Mouse (Mus musculus) CH12.LX (cell line): ENCODE results near the gene C330021F23Rik. TPM values are rescaled to one million over a fixed set of nuclear protein-coding genes. Genes with fewer than 3 reads are reported as not detected.
A peak's percentile ranks its signal among the peaks of the same experiment; 100 is the strongest.

Experiments
- DNase-seq: peaks from one replicate; pipeline ENCODE4 v3.0.0-alpha.2; 2013; ENCODE audit errors: extremely low read depth
- H3K27ac ChIP-seq: 2 replicates; pipeline ENCODE4 v1.5.1; 2012; ENCODE audit warnings: low read depth, mild to moderate bottlenecking, control low read depth, moderate library complexity; ENCODE audit not compliant: insufficient read depth
- H3K27me3 ChIP-seq: replicated peaks from 2 replicates; pipeline ENCODE3; 2012; ENCODE audit warnings: inconsistent platforms
- H3K36me3 ChIP-seq, 2 experiments: replicated peaks in 1 of 2; 2 replicates each; pipeline versions ENCODE3 to v1.6.1; 2012; ENCODE audit warnings: inconsistent platforms in 1 of 2, low read length in 1 of 2, mild to moderate bottlenecking in 1 of 2, mixed read lengths in 1 of 2, moderate library complexity in 1 of 2; ENCODE audit not compliant: control insufficient read depth in 1 of 2, insufficient read depth in 1 of 2
- H3K4me1 ChIP-seq, 2 experiments: 2 replicates each; pipeline ENCODE4 v1.6.1; 2012; ENCODE audit warnings: inconsistent platforms in 1 of 2, moderate library complexity in 1 of 2; ENCODE audit not compliant: insufficient read depth in 2 of 2, control insufficient read depth in 1 of 2
- H3K4me2 ChIP-seq: 2 replicates; pipeline ENCODE4 v1.6.1; 2012; ENCODE audit warnings: low read depth, mild to moderate bottlenecking, control low read depth; ENCODE audit not compliant: poor library complexity, insufficient read depth, severe bottlenecking
- H3K4me3 ChIP-seq, 3 experiments: fragments of 150-350 bp in 1 of 3; sonication (generic) in 1 of 3; replicated peaks in 1 of 3; 2 replicates each; pipeline versions ENCODE3 to v1.5.1; 2011 to 2012; ENCODE audit warnings: low read depth in 2 of 3, low read length in 2 of 3, mild to moderate bottlenecking in 2 of 3, moderate library complexity in 2 of 3, control low read depth in 1 of 3, improper control_type of control experiment in 1 of 3, inconsistent platforms in 1 of 3, mixed read lengths in 1 of 3; ENCODE audit not compliant: poor library complexity in 1 of 3
- H3K79me2 ChIP-seq: replicated peaks from 2 replicates; pipeline ENCODE4 v1.6.1; 2012; ENCODE audit warnings: mild to moderate bottlenecking, moderate library complexity; ENCODE audit not compliant: control insufficient read depth, poor library complexity, insufficient read depth, severe bottlenecking; ENCODE audit errors: extremely low read depth
- H3K9ac ChIP-seq: 2 replicates; pipeline ENCODE4 v1.6.1; 2012; ENCODE audit warnings: low read depth, mild to moderate bottlenecking, control low read depth, moderate library complexity; ENCODE audit not compliant: insufficient read depth
- H3K9me3 ChIP-seq: replicated peaks from 2 replicates; pipeline ENCODE3; 2012; ENCODE audit warnings: low read length, inconsistent platforms, mixed read lengths
- CHD1 ChIP-seq: IDR thresholded peaks from 2 replicates; pipeline ENCODE4 v1.6.1; 2012; ENCODE audit warnings: low read depth, low read length, improper control_type of control experiment, inconsistent platforms
- CTCF ChIP-seq, 2 experiments: IDR thresholded peaks in 1 of 2; conservative IDR thresholded peaks in 1 of 2; 2 replicates each; pipeline ENCODE4 v1.5.1; 2011 to 2012; ENCODE audit warnings: low read depth in 2 of 2, low read length in 2 of 2, improper control_type of control experiment in 1 of 2, inconsistent platforms in 1 of 2, mild to moderate bottlenecking in 1 of 2, moderate library complexity in 1 of 2
- E2F4 ChIP-seq: IDR thresholded peaks from 2 replicates; pipeline ENCODE4 v1.6.1; 2011; ENCODE audit warnings: low read depth, low read length, improper control_type of control experiment; ENCODE audit not compliant: insufficient replicate concordance
- EP300 ChIP-seq: IDR thresholded peaks from 2 replicates; pipeline ENCODE4 v1.6.1; 2011; ENCODE audit warnings: low read length, improper control_type of control experiment
- ETS1 ChIP-seq: conservative IDR thresholded peaks from 2 replicates; pipeline ENCODE4 v1.6.1; 2012; ENCODE audit warnings: low read depth, mild to moderate bottlenecking, inconsistent platforms, low read length, improper control_type of control experiment, moderate library complexity
- GABPA ChIP-seq: IDR thresholded peaks from 2 replicates; pipeline ENCODE4 v1.6.1; 2012; ENCODE audit warnings: low read depth, low read length, improper control_type of control experiment, inconsistent platforms; ENCODE audit not compliant: insufficient replicate concordance
- HCFC1 ChIP-seq: IDR thresholded peaks from 2 replicates; pipeline ENCODE4 v1.6.1; 2012; ENCODE audit warnings: low read depth, mild to moderate bottlenecking, inconsistent platforms, low read length, improper control_type of control experiment
- JUN ChIP-seq: IDR thresholded peaks from 2 replicates; pipeline ENCODE4 v1.6.1; 2011; ENCODE audit warnings: low read depth, mild to moderate bottlenecking, low read length, improper control_type of control experiment, moderate library complexity; ENCODE audit not compliant: insufficient read depth
- KAT2A ChIP-seq: IDR thresholded peaks from 2 replicates; pipeline ENCODE4 v1.6.1; 2012; ENCODE audit warnings: low read length, improper control_type of control experiment, inconsistent platforms; ENCODE audit not compliant: insufficient replicate concordance
- MAFK ChIP-seq: IDR thresholded peaks from 2 replicates; pipeline ENCODE4 v1.6.1; 2011; ENCODE audit warnings: low read length, improper control_type of control experiment; ENCODE audit not compliant: insufficient replicate concordance
- MAX ChIP-seq: IDR thresholded peaks from 2 replicates; pipeline ENCODE4 v1.6.1; 2011; ENCODE audit warnings: low read length, improper control_type of control experiment
- MYC ChIP-seq: IDR thresholded peaks from 2 replicates; pipeline ENCODE4 v1.6.1; 2011; ENCODE audit warnings: low read depth, mild to moderate bottlenecking, improper control_type of control experiment, low read length
- POLR2AphosphoS2 ChIP-seq: IDR thresholded peaks from 2 replicates; pipeline ENCODE4 v1.6.1; 2011; ENCODE audit warnings: low read depth, low read length, improper control_type of control experiment
- RAD21 ChIP-seq: IDR thresholded peaks from 2 replicates; pipeline ENCODE4 v1.6.1; 2011; ENCODE audit warnings: low read depth, mild to moderate bottlenecking, low read length, improper control_type of control experiment, moderate library complexity
- TBP ChIP-seq: conservative IDR thresholded peaks from 2 replicates; pipeline ENCODE4 v1.6.1; 2011; ENCODE audit warnings: low read depth, low read length, improper control_type of control experiment
- TCF12 ChIP-seq: IDR thresholded peaks from 2 replicates; pipeline ENCODE4 v1.6.1; 2014; ENCODE audit warnings: low read depth, mild to moderate bottlenecking, inconsistent platforms, low read length, improper control_type of control experiment
- USF1 ChIP-seq: IDR thresholded peaks from 2 replicates; pipeline ENCODE4 v1.6.1; 2014; ENCODE audit warnings: low read depth, mild to moderate bottlenecking, inconsistent platforms, low read length, improper control_type of control experiment
- ZC3H11A ChIP-seq: IDR thresholded peaks from 2 replicates; pipeline ENCODE4 v1.6.1; 2012; ENCODE audit warnings: low read depth, mild to moderate bottlenecking, inconsistent platforms, low read length, improper control_type of control experiment
- ZKSCAN1 ChIP-seq: IDR thresholded peaks from 2 replicates; pipeline ENCODE4 v1.6.1; 2012; ENCODE audit warnings: low read depth, inconsistent platforms, low read length, improper control_type of control experiment, borderline replicate concordance
- ZNF384 ChIP-seq: IDR thresholded peaks from 2 replicates; pipeline ENCODE4 v1.6.1; 2012; ENCODE audit warnings: low read depth, low read length, improper control_type of control experiment, inconsistent platforms
- dilution Hi-C: fragments of 300-500 bp; cut with MboI; formaldehyde crosslinking; loops from 2 replicates; pipeline ENCODE4 v1.14.3; 2020; ENCODE audit warnings: low sequenced_read_pairs; ENCODE audit not compliant: extremely low pct_unique_long_range_greater_than_20kb, extremely low pct_ligation_motif_present
- in situ Hi-C: fragments of 300-500 bp; cut with MboI; formaldehyde crosslinking; loops from 3 replicates; pipeline ENCODE4 v1.14.3; 2019; ENCODE audit warnings: low sequenced_read_pairs, low pct_ligation_motif_present, low pct_unique_long_range_greater_than_20kb, mixed read lengths
- polyA plus RNA-seq: library from polyadenylated mRNA; unstranded; fragments of >175 nt; gene quantifications from 2 replicates; pipeline ENCODE4 v1.2.1, GENCODE M21; 2012; ENCODE audit warnings: low read depth; ENCODE audit not compliant: insufficient read length
- total RNA-seq, 2 experiments: library from RNA; depleted of rRNA; stranded (reverse); fragments of 300-350 nt in 1 of 2; fragments of >200 nt in 1 of 2; gene quantifications; 2 replicates each; pipeline ENCODE4 v1.2.3; 2012 to 2014

C330021F23Rik gene
- total and polyA plus RNA-seq, 3 experiments, result 1.0 to 1.1 TPM; not detected in 1

- no peak for TF ChIP-seq EP300
- TF ChIP-seq TCF12, result no peak
- TF ChIP-seq, all 38 proteins: peak for 0
These were observed 27.7 kb upstream of the C330021F23Rik start (continued) for GRCm38 (mm10) chr8:3540076-3540475.

- TF ChIP-seq KAT2A (no peak), ZNF384 (no peak), ZKSCAN1 (no peak), TBP (no peak), CTCF (conservative IDR thresholded peaks at IDR 0.05 in 1 of 2, IDR thresholded peaks at IDR 0.05 in 1 of 2; ENCODE audit: low read depth in 2 of 2, low read length in 2 of 2) (no peak), USF1 (no peak), GABPA (no peak), RAD21 (no peak), POLR2AphosphoS2 (no peak), ETS1 (no peak), ZC3H11A (no peak), HCFC1 (no peak), CHD1 (no peak), MAX (no peak), JUN (no peak), MAFK (no peak), MYC (no peak), E2F4 (no peak)
- H3K9me3 ChIP-seq, result no peaks in the 10 kb centered on the region
- in situ Hi-C loops, result no loop called here
- H3K9ac ChIP-seq, result no peak overlapping the region
- no peak for DNase-seq
- no peaks in the 10 kb centered on the region for H3K27me3 ChIP-seq
- dilution Hi-C loops, result no loop called here
- no peak overlapping the region for H3K4me2 ChIP-seq
- no peaks in the 10 kb centered on the region for H3K79me2 ChIP-seq
- H3K27ac ChIP-seq, result no peak overlapping the region
- no peak overlapping the region for H3K4me3 ChIP-seq
- H3K4me1 ChIP-seq, result no peaks in the 10 kb centered on the region
- peaks cover 34 to 50% of the 10 kb centered on the region in 2 experiments for H3K36me3 ChIP-seq
These were observed 21.3 kb upstream of the C330021F23Rik start for GRCm38 (mm10) chr8:3546511-3546910.

GRCm38 (mm10) chr8:3552240-3552639 is 15.6 kb upstream of the C330021F23Rik start:
- dilution Hi-C loops, result no loop called here
- H3K27ac ChIP-seq, result no peak overlapping the region
- in situ Hi-C loops, result no loop called here

More at GRCm38 (mm10) chr8:3552240-3552639, 15.6 kb upstream of the C330021F23Rik start:
- Histone ChIP-seq H3K9ac (no peak overlapping the region), H3K9me3 (no peaks in the 10 kb centered on the region), H3K4me3 (no peak overlapping the region), H3K79me2 (no peaks in the 10 kb centered on the region; the same call in 1 of the 2 replicates), H3K36me3 (peaks cover 0 to 7% of the 10 kb centered on the region in 2 experiments), H3K27me3 (no peaks in the 10 kb centered on the region), H3K4me2 (no peak overlapping the region), H3K4me1 (no peaks in the 10 kb centered on the region)
- TF ChIP-seq CTCF (conservative IDR thresholded peaks at IDR 0.05 in 1 of 2, IDR thresholded peaks at IDR 0.05 in 1 of 2; ENCODE audit: low read depth in 2 of 2, low read length in 2 of 2), result peak in 1 of 2 experiments; percentile 14; a peak in 1 of 4 replicates
- TF ChIP-seq ZC3H11A, result no peak
- DNase-seq, result no peak
